In genomic region chr1:74802795-74803656, GRCm38 (mm10) we compare ENCODE assay signal across 9 mouse cellular contexts. TPM values are rescaled to one million over a fixed set of nuclear protein-coding genes. Genes with fewer than 3 reads are reported as not detected.
DNase-seq lines count a peak whose midpoint lies in the region; ATAC-seq and TF ChIP-seq lines count a peak whose summit lies in the region.
"Had no signal": no experiment of that assay in that cellular context is flagged by ENCODE, and none has a peak within 500 bp of the region (broad histone marks: within the 10 kb centered on the region; RNA-seq: fewer than 3 reads in every experiment).

No protein-coding gene starts in this region.

- under 1% methylated on average over 57 of the region's 57 CpGs for WGBS in heart, embryonic 15.5 days
- under 1% methylated on average over 57 of the region's 57 CpGs for WGBS in lung, embryonic 16.5 days

- no peaks in the 10 kb centered on the region for H3K36me3 ChIP-seq in heart, embryonic 15.5 days
- no peaks in the 10 kb centered on the region for H3K36me3 ChIP-seq in lung, embryonic 16.5 days (ENCODE audit: control insufficient read depth, insufficient read depth, low read length)

- TF ChIP-seq CTCF in embryonic fibroblast, embryonic 13.5 days (IDR thresholded peaks at IDR 0.05; ENCODE audit: borderline replicate concordance, insufficient read depth, low read length): peak; percentile 59

- H3K9ac ChIP-seq in heart, embryonic 15.5 days: peak overlapping the region; percentile 32
- H3K9ac ChIP-seq in lung, embryonic 16.5 days (ENCODE audit: low read length): peak overlapping the region; percentile 51

- no peak for TF ChIP-seq POLR2A in embryonic fibroblast, embryonic 13.5 days (IDR thresholded peaks at IDR 0.05; ENCODE audit: low read depth, low read length)

- H3K4me1 ChIP-seq in embryonic fibroblast, embryonic 13.5 days (ENCODE audit: control insufficient read depth, insufficient read depth, low read length): 0 out of 2 replicates have a peak, but pooled peaks cover 3% of the 10 kb centered on the region
- peaks cover 40% of the 10 kb centered on the region for H3K4me1 ChIP-seq in heart, embryonic 15.5 days (replicated peaks)
- H3K4me1 ChIP-seq in lung, embryonic 16.5 days (replicated peaks; ENCODE audit: control insufficient read depth, insufficient read depth, low read length): peaks cover 37% of the 10 kb centered on the region

- 0 out of 2 replicates have a peak overlapping the region, but pooled peaks have one; percentile 8 for H3K4me3 ChIP-seq in embryonic fibroblast, embryonic 13.5 days (ENCODE audit: insufficient read depth, low read length)
- peak overlapping the region; percentile 48 for H3K4me3 ChIP-seq in heart, embryonic 15.5 days
- peak overlapping the region; percentile 50 for H3K4me3 ChIP-seq in lung, embryonic 16.5 days (ENCODE audit: low read length)
- H3K4me3 ChIP-seq: erythroblast, embryonic 14.5 days had no signal

- DNase-seq in CD4-positive, CD25-positive, alpha-beta regulatory T cell, adult 2 months (ENCODE audit: low read depth, low spot score): peak; percentile 88
- DNase-seq in adrenal gland, postnatal 25 days: peak; percentile 74
- DNase-seq in kidney, postnatal 10 days: peak; percentile 83
- DNase-seq in ovary, adult 18-20 months (ENCODE audit: low spot score): peak; percentile 52
- DNase-seq in testis, postnatal 14 days (ENCODE audit: low spot score): peak; percentile 46

- no peak overlapping the region for H3K27ac ChIP-seq in embryonic fibroblast, embryonic 13.5 days (ENCODE audit: insufficient read depth, low read length)
- no peak overlapping the region for H3K27ac ChIP-seq in heart, embryonic 15.5 days
- no peak overlapping the region for H3K27ac ChIP-seq in lung, embryonic 16.5 days (ENCODE audit: low read length)

- peak; percentile 36; the same call in 1 of the 2 replicates for ATAC-seq in heart, embryonic 15.5 days (replicated peaks; ENCODE audit: insufficient number of reproducible peaks, insufficient read depth, low FRiP score, low read depth)
- peak; percentile 71 for ATAC-seq in lung, embryonic 16.5 days (ENCODE audit: low read depth)

- no peaks in the 10 kb centered on the region for H3K9me3 ChIP-seq in heart, embryonic 15.5 days (replicated peaks)
- no peaks in the 10 kb centered on the region for H3K9me3 ChIP-seq in lung, embryonic 16.5 days (ENCODE audit: control insufficient read depth, low read length)

- H3K4me2 ChIP-seq in heart, embryonic 15.5 days: peak overlapping the region; percentile 86
- H3K4me2 ChIP-seq in lung, embryonic 16.5 days (ENCODE audit: low read depth, low read length): peak overlapping the region; percentile 85

- H3K27me3 ChIP-seq in heart, embryonic 15.5 days: peaks cover 98% of the 10 kb centered on the region
- peaks cover 93% of the 10 kb centered on the region for H3K27me3 ChIP-seq in lung, embryonic 16.5 days (ENCODE audit: control insufficient read depth, insufficient read depth, low read depth, low read length)

RNA-seq across cellular contexts. Expression of gene Wnt10a, which starts 11.7 kb away (rescaled TPM):
- total RNA-seq in adrenal gland, postnatal 25 days (2021): 0.27 TPM in 1 of 2 replicates, not detected in the other
- polyA plus RNA-seq in embryonic fibroblast, embryonic 13.5 days (2011; ENCODE audit: insufficient read length, low read depth, missing spikeins): 1.8 and 2.7 TPM in 2 replicates
- polyA plus RNA-seq in heart, embryonic 15.5 days (2015; fragmentation: Nextera tagmentation; extraction: Ambion mirVana): 0.16 TPM in 1 of 2 replicates, not detected in the other
- polyA plus RNA-seq in lung, embryonic 16.5 days (2015; fragmentation: Nextera tagmentation; extraction: Ambion mirVana): 0.10 and 0.11 TPM in 2 replicates

RNA-seq across cellular contexts. Expression of gene Wnt6, which starts 31.3 kb away (rescaled TPM):
- total RNA-seq in adrenal gland, postnatal 25 days (2021): 1.8 and 2.5 TPM in 2 replicates
- polyA plus RNA-seq in embryonic fibroblast, embryonic 13.5 days (2011; ENCODE audit: insufficient read length, low read depth, missing spikeins): not detected in 2 replicates
- polyA plus RNA-seq in heart, embryonic 15.5 days (2015; fragmentation: Nextera tagmentation; extraction: Ambion mirVana): 0.13 and 0.57 TPM in 2 replicates
- polyA plus RNA-seq in lung, embryonic 16.5 days (2015; fragmentation: Nextera tagmentation; extraction: Ambion mirVana): 0.29 and 0.68 TPM in 2 replicates
- polyA plus RNA-seq: erythroblast, embryonic 14.5 days had no signal

RNA-seq across cellular contexts. Expression of gene Cdk5r2, which starts 51.7 kb away (rescaled TPM):
- 4.3 and 5.1 TPM in 2 replicates for total RNA-seq in adrenal gland, postnatal 25 days (2021)
- polyA plus RNA-seq in embryonic fibroblast, embryonic 13.5 days (2011; ENCODE audit: insufficient read length, low read depth, missing spikeins): not detected in 2 replicates
- 0.08 TPM in 1 of 2 replicates, not detected in the other for polyA plus RNA-seq in heart, embryonic 15.5 days (2015; fragmentation: Nextera tagmentation; extraction: Ambion mirVana)
- not detected in 2 replicates for polyA plus RNA-seq in lung, embryonic 16.5 days (2015; fragmentation: Nextera tagmentation; extraction: Ambion mirVana)
- polyA plus RNA-seq: erythroblast, embryonic 14.5 days had no signal

RNA-seq across cellular contexts. Expression of gene Prkag3, which starts 54.0 kb away (rescaled TPM):
- not detected in 2 replicates for total RNA-seq in adrenal gland, postnatal 25 days (2021)
- polyA plus RNA-seq in embryonic fibroblast, embryonic 13.5 days (2011; ENCODE audit: insufficient read length, low read depth, missing spikeins): 0.26 and 0.32 TPM in 2 replicates
- 3.8 and 4.6 TPM in 2 replicates for polyA plus RNA-seq in heart, embryonic 15.5 days (2015; fragmentation: Nextera tagmentation; extraction: Ambion mirVana)
- 0.67 and 1.7 TPM in 2 replicates for polyA plus RNA-seq in lung, embryonic 16.5 days (2015; fragmentation: Nextera tagmentation; extraction: Ambion mirVana)
- polyA plus RNA-seq: erythroblast, embryonic 14.5 days had no signal
